Mouse (Mus musculus) neural tube, embryonic 14.5 days (tissue): ENCODE data around the gene Kdelr3. TPM values are rescaled to one million over a fixed set of nuclear protein-coding genes. Genes with fewer than 3 reads are reported as not detected.

Experiments
- ATAC-seq: fragments of 200-750 bp; cut with Nextera tagmentation; 2 replicates; pipeline ENCODE4 v1.8.0; 2017; ENCODE audit warnings: low read depth, mild to moderate bottlenecking, moderate TSS enrichment, moderate library complexity
- H3K27ac ChIP-seq: fragments of 300-500 bp; sonication (generic); 2 replicates; pipeline ENCODE4 v1.5.1; 2014; ENCODE audit warnings: low read depth, mild to moderate bottlenecking, control low read depth, low read length, moderate library complexity, mixed read lengths
- H3K27me3 ChIP-seq: fragments of 300-500 bp; sonication (generic); 2 replicates; pipeline ENCODE4 v1.6.1; 2014; ENCODE audit warnings: low read length; ENCODE audit not compliant: control insufficient read depth, insufficient read depth
- H3K36me3 ChIP-seq: fragments of 300-500 bp; sonication (generic); 2 replicates; pipeline ENCODE4 v1.6.1; 2014; ENCODE audit warnings: low read length, mixed read lengths; ENCODE audit not compliant: control insufficient read depth, insufficient read depth
- H3K4me1 ChIP-seq: fragments of 300-500 bp; sonication (generic); 2 replicates; pipeline ENCODE4 v1.6.1; 2014; ENCODE audit warnings: low read length; ENCODE audit not compliant: control insufficient read depth, insufficient read depth
- H3K4me2 ChIP-seq: fragments of 300-500 bp; sonication (generic); 2 replicates; pipeline ENCODE4 v1.6.1; 2014; ENCODE audit warnings: mild to moderate bottlenecking, low read depth, low read length, control low read depth
- H3K4me3 ChIP-seq: fragments of 300-500 bp; sonication (generic); 2 replicates; pipeline ENCODE4 v1.5.1; 2014; ENCODE audit warnings: low read depth, low read length, control low read depth, mixed read lengths
- H3K9ac ChIP-seq: fragments of 300-500 bp; sonication (generic); replicated peaks from 2 replicates; pipeline ENCODE4 v1.6.1; 2014; ENCODE audit warnings: low read depth, mild to moderate bottlenecking, control low read depth, low read length, mixed read lengths
- H3K9me3 ChIP-seq: fragments of 300-500 bp; sonication (generic); 2 replicates; pipeline ENCODE4 v1.6.1; 2016; ENCODE audit warnings: low read length; ENCODE audit not compliant: control insufficient read depth
- WGBS: fragments of 180-500 bp; shearing (Covaris S2); extraction: QIAGEN DNeasy Blood & Tissue Kit; methylation state at CpG from one replicate; pipeline ENCODE4 v1.1.7; 2014; 5-methylcytosine and 5-hydroxymethylcytosine counted together
- polyA plus RNA-seq: library from polyadenylated mRNA; unstranded; fragments of >200 nt; fragmentation: Nextera tagmentation; extraction: Ambion mirVana; gene quantifications from 2 replicates; pipeline ENCODE4 v1.2.1, GENCODE M21; 2014

Gene Kdelr3
- polyA plus RNA-seq, 1 experiment from 2014 or later, result 3.9 TPM

GRCm38 (mm10) chr15:79481181-79481688 lies 35.0 kb upstream of the Kdelr3 start:
- 10% methylated on average over 15 of the region's 15 CpGs for WGBS
- H3K9ac ChIP-seq, result no peak overlapping the region

GRCm38 (mm10) chr15:79489463-79489862 lies 26.7 kb upstream of the Kdelr3 start:
- H3K9ac ChIP-seq, result no peak overlapping the region
- H3K27me3 ChIP-seq, result no peaks in the 10 kb centered on the region; the same call in 1 of the 2 replicates
- no peaks in the 10 kb centered on the region for H3K4me1 ChIP-seq
- no peaks in the 10 kb centered on the region for H3K9me3 ChIP-seq
- ATAC-seq, result no peak
- H3K36me3 ChIP-seq, result no peaks in the 10 kb centered on the region
- H3K27ac ChIP-seq, result no peak overlapping the region
- H3K4me2 ChIP-seq, result no peak overlapping the region
- H3K4me3 ChIP-seq, result no peak overlapping the region
- 52% methylated on average over 11 of the region's 11 CpGs for WGBS

More at GRCm38 (mm10) chr15:79481181-79481688, 35.0 kb upstream of the Kdelr3 start:
- Histone ChIP-seq H3K4me2 (no peak overlapping the region), H3K9me3 (no peaks in the 10 kb centered on the region), H3K4me1 (no peaks in the 10 kb centered on the region), H3K4me3 (no peak overlapping the region), H3K27me3 (no peaks in the 10 kb centered on the region), H3K36me3 (no peaks in the 10 kb centered on the region), H3K27ac (no peak overlapping the region)
- ATAC-seq, result no peak

GRCm38 (mm10) chr15:79493527-79493926 lies 22.7 kb upstream of the Kdelr3 start:
- Histone ChIP-seq H3K9me3 (no peaks in the 10 kb centered on the region), H3K4me3 (no peak overlapping the region), H3K36me3 (no peaks in the 10 kb centered on the region), H3K4me2 (no peak overlapping the region), H3K27me3 (no peaks in the 10 kb centered on the region; the same call in 1 of the 2 replicates), H3K27ac (no peak overlapping the region), H3K9ac (no peak overlapping the region), H3K4me1 (no peaks in the 10 kb centered on the region)
- ATAC-seq, result no peak
- WGBS, result 48% methylated on average over 18 of the region's 18 CpGs

- H3K9ac ChIP-seq, result no peak overlapping the region
- H3K4me2 ChIP-seq, result no peak overlapping the region
- no peak overlapping the region for H3K27ac ChIP-seq
- no peak overlapping the region for H3K4me3 ChIP-seq
- H3K4me1 ChIP-seq, result peaks cover 4% of the 10 kb centered on the region
- 71% methylated on average over 17 of the region's 17 CpGs for WGBS
- peaks cover 26% of the 10 kb centered on the region for H3K27me3 ChIP-seq
- no peak for ATAC-seq
- H3K36me3 ChIP-seq, result no peaks in the 10 kb centered on the region
- no peaks in the 10 kb centered on the region for H3K9me3 ChIP-seq
Observed at GRCm38 (mm10) chr15:79500110-79500509, 16.1 kb upstream of the Kdelr3 start.

- Histone ChIP-seq H3K27me3 (peaks cover 41% of the 10 kb centered on the region), H3K9me3 (no peaks in the 10 kb centered on the region), H3K4me3 (no peak overlapping the region), H3K36me3 (no peaks in the 10 kb centered on the region), H3K4me1 (peaks cover 9% of the 10 kb centered on the region), H3K27ac (no peak overlapping the region), H3K9ac (no peak overlapping the region), H3K4me2 (no peak overlapping the region)
- 20% methylated on average over 18 of the region's 18 CpGs for WGBS
- ATAC-seq, result no peak
Observed at GRCm38 (mm10) chr15:79502891-79503341, 13.3 kb upstream of the Kdelr3 start.

GRCm38 (mm10) chr15:79503438-79503837 lies 12.8 kb upstream of the Kdelr3 start:
- no peak for ATAC-seq
- Histone ChIP-seq H3K4me1 (peaks cover 9% of the 10 kb centered on the region), H3K9ac (no peak overlapping the region), H3K36me3 (no peaks in the 10 kb centered on the region), H3K4me3 (no peak overlapping the region), H3K4me2 (no peak overlapping the region), H3K27ac (no peak overlapping the region), H3K9me3 (no peaks in the 10 kb centered on the region), H3K27me3 (peaks cover 42% of the 10 kb centered on the region)
- 73% methylated on average over 5 of the region's 5 CpGs for WGBS

GRCm38 (mm10) chr15:79504707-79505452 lies 11.3 kb upstream of the Kdelr3 start, which contains the start of gene Kcnj4:
TSS of gene Kcnj4 (minus strand) at chr15:79505241.
- Histone ChIP-seq H3K4me3 (peak within 1 kb of the TSS; percentile 50), H3K9me3 (no peaks in the 10 kb centered on the region), H3K4me2 (peak within 1 kb of the TSS; percentile 99), H3K9ac (peak within 1 kb of the TSS; percentile 41), H3K27me3 (peaks cover 42% of the 10 kb centered on the region), H3K36me3 (no peaks in the 10 kb centered on the region), H3K27ac (no peak within 1 kb of the TSS), H3K4me1 (peaks cover 9% of the 10 kb centered on the region)
- WGBS, result under 1% methylated on average over 60 of the region's 60 CpGs
- no peak; the same call in 1 of the 2 replicates for ATAC-seq

- Histone ChIP-seq H3K27ac (no peak overlapping the region), H3K9ac (peak overlapping the region; percentile 41), H3K27me3 (peaks cover 50% of the 10 kb centered on the region), H3K4me3 (peak overlapping the region; percentile 50), H3K36me3 (no peaks in the 10 kb centered on the region), H3K4me1 (peaks cover 9% of the 10 kb centered on the region), H3K4me2 (peak overlapping the region; percentile 99), H3K9me3 (no peaks in the 10 kb centered on the region)
- WGBS, result under 1% methylated on average over 54 of the region's 71 CpGs
- ATAC-seq, result peak; percentile 56
Observed at GRCm38 (mm10) chr15:79505616-79506283, 10.5 kb upstream of the Kdelr3 start.

- H3K27me3 ChIP-seq, result peaks cover 56% of the 10 kb centered on the region
- 34% methylated on average over 7 of the region's 7 CpGs for WGBS
- H3K4me2 ChIP-seq, result peak overlapping the region; percentile 99; the same call in 1 of the 2 replicates
- no peak for ATAC-seq
- peaks cover 13% of the 10 kb centered on the region for H3K4me1 ChIP-seq
- no peak overlapping the region for H3K4me3 ChIP-seq
- H3K36me3 ChIP-seq, result no peaks in the 10 kb centered on the region
- no peak overlapping the region for H3K9ac ChIP-seq
- no peaks in the 10 kb centered on the region for H3K9me3 ChIP-seq
- H3K27ac ChIP-seq, result no peak overlapping the region
Observed at GRCm38 (mm10) chr15:79506460-79506859, 9.8 kb upstream of the Kdelr3 start.
